Comparison of ENCODE assay signal across 16 mouse cellular contexts in genomic region chr12:40511643-40512369, GRCm38 (mm10).
DNase-seq lines count a peak whose midpoint lies in the region; ATAC-seq and TF ChIP-seq lines count a peak whose summit lies in the region.
"Had no signal": no experiment of that assay in that cellular context is flagged by ENCODE, and none has a peak within 500 bp of the region (broad histone marks: within the 10 kb centered on the region; RNA-seq: fewer than 3 reads in every experiment).

No protein-coding gene starts in this region.

- no peak for TF ChIP-seq CTCF in forebrain, postnatal 0 days (IDR thresholded peaks at IDR 0.05; ENCODE audit: low read depth)

- no peak overlapping the region for H3K9ac ChIP-seq in heart, embryonic 12.5 days
- no peak overlapping the region for H3K9ac ChIP-seq in forebrain, postnatal 0 days
- no peak overlapping the region for H3K9ac ChIP-seq in midbrain, embryonic 12.5 days (replicated peaks)
- H3K9ac ChIP-seq: embryonic facial prominence, embryonic 13.5 days; limb, embryonic 15.5 days had no signal

- intact Hi-C loops in heart, postnatal 10 days (cut with DNase I) = no loop called here
- intact Hi-C loops in gastrocnemius, postnatal 36 days (cut with DNase I) = no loop called here

- no peaks in the 10 kb centered on the region for H3K9me3 ChIP-seq in heart, embryonic 12.5 days (replicated peaks)
- H3K9me3 ChIP-seq in forebrain, postnatal 0 days (ENCODE audit: low read length) = no peaks in the 10 kb centered on the region
- no peaks in the 10 kb centered on the region for H3K9me3 ChIP-seq in midbrain, embryonic 12.5 days
- H3K9me3 ChIP-seq in embryonic facial prominence, embryonic 10.5 days = no peaks in the 10 kb centered on the region
- H3K9me3 ChIP-seq: embryonic facial prominence, embryonic 13.5 days; limb, embryonic 15.5 days had no signal

- no peak for DNase-seq in heart, postnatal 10 days
- peak; percentile 51 for DNase-seq in brain, adult 2 months (ENCODE audit: low read depth, low spot score)
- peak; percentile 31 for DNase-seq in forebrain, postnatal 0 days
- no peak for DNase-seq in gastrocnemius, postnatal 36 days
- no peak for DNase-seq in embryonic facial prominence, embryonic 10.5 days (ENCODE audit: low spot score)
- DNase-seq in liver = no peak
- DNase-seq: cerebellum, postnatal 25 days; heart, adult 11 months; kidney, postnatal 10 days had no signal

- H3K4me3 ChIP-seq in heart, embryonic 12.5 days = no peak overlapping the region
- H3K4me3 ChIP-seq in forebrain, postnatal 0 days (ENCODE audit: low read depth, low read length) = no peak overlapping the region
- H3K4me3 ChIP-seq in midbrain, embryonic 12.5 days = no peak overlapping the region
- no peak overlapping the region for H3K4me3 ChIP-seq in embryonic facial prominence, embryonic 10.5 days
- H3K4me3 ChIP-seq: embryonic facial prominence, embryonic 13.5 days; left cerebral cortex, adult 2 months; limb, embryonic 15.5 days had no signal

- H3K4me1 ChIP-seq in heart, embryonic 12.5 days (replicated peaks) = peaks cover 20% of the 10 kb centered on the region
- peaks cover 6% of the 10 kb centered on the region; the same call in 1 of the 2 replicates for H3K4me1 ChIP-seq in forebrain, postnatal 0 days (ENCODE audit: insufficient read depth)
- H3K4me1 ChIP-seq in midbrain, embryonic 12.5 days = peaks cover 23% of the 10 kb centered on the region
- peaks cover 23% of the 10 kb centered on the region for H3K4me1 ChIP-seq in embryonic facial prominence, embryonic 10.5 days

- H3K4me2 ChIP-seq in heart, embryonic 12.5 days = no peak overlapping the region
- no peak overlapping the region for H3K4me2 ChIP-seq in forebrain, postnatal 0 days (ENCODE audit: low read depth)
- no peak overlapping the region for H3K4me2 ChIP-seq in midbrain, embryonic 12.5 days (replicated peaks)
- H3K4me2 ChIP-seq: embryonic facial prominence, embryonic 13.5 days; limb, embryonic 15.5 days had no signal

- ATAC-seq in heart, embryonic 12.5 days (ENCODE audit: insufficient number of reproducible peaks, low FRiP score) = no peak
- peak; percentile 70 for ATAC-seq in forebrain, postnatal 0 days
- peak; percentile 65 for ATAC-seq in midbrain, embryonic 12.5 days (ENCODE audit: low FRiP score, low read depth)
- ATAC-seq: CD4-positive, CD25-positive, alpha-beta regulatory T cell, adult 4 months had no signal

- WGBS in heart, embryonic 12.5 days = 30% methylated on average over 8 of the region's 8 CpGs
- WGBS in forebrain, postnatal 0 days = 46% methylated on average over 8 of the region's 8 CpGs
- 35% methylated on average over 8 of the region's 8 CpGs for WGBS in midbrain, embryonic 12.5 days
- 72% methylated on average over 8 of the region's 8 CpGs for WGBS in embryonic facial prominence, embryonic 10.5 days

- no peaks in the 10 kb centered on the region for H3K27me3 ChIP-seq in heart, embryonic 12.5 days (replicated peaks)
- H3K27me3 ChIP-seq in forebrain, postnatal 0 days (ENCODE audit: insufficient read depth, low read length) = no peaks in the 10 kb centered on the region
- H3K27me3 ChIP-seq in midbrain, embryonic 12.5 days = peaks cover 6% of the 10 kb centered on the region; the same call in 1 of the 2 replicates
- H3K27me3 ChIP-seq in embryonic facial prominence, embryonic 10.5 days (replicated peaks; ENCODE audit: low read depth, poor library complexity, severe bottlenecking) = no peaks in the 10 kb centered on the region
- H3K27me3 ChIP-seq: embryonic facial prominence, embryonic 13.5 days; limb, embryonic 15.5 days had no signal

- no peaks in the 10 kb centered on the region for H3K36me3 ChIP-seq in heart, embryonic 12.5 days
- H3K36me3 ChIP-seq in forebrain, postnatal 0 days (ENCODE audit: insufficient read depth) = no peaks in the 10 kb centered on the region
- H3K36me3 ChIP-seq in midbrain, embryonic 12.5 days = no peaks in the 10 kb centered on the region
- no peaks in the 10 kb centered on the region for H3K36me3 ChIP-seq in embryonic facial prominence, embryonic 10.5 days (replicated peaks)
- H3K36me3 ChIP-seq: embryonic facial prominence, embryonic 13.5 days; limb, embryonic 15.5 days had no signal

- 0 out of 2 replicates have a peak overlapping the region, but pooled peaks have one; percentile 2 for H3K27ac ChIP-seq in heart, embryonic 12.5 days (ENCODE audit: poor library complexity, severe bottlenecking)
- H3K27ac ChIP-seq in forebrain, postnatal 0 days (ENCODE audit: low read depth, low read length) = 0 out of 2 replicates have a peak overlapping the region, but pooled peaks have one; percentile 11
- peak overlapping the region; percentile 44 for H3K27ac ChIP-seq in midbrain, embryonic 12.5 days (replicated peaks)
- no peak overlapping the region for H3K27ac ChIP-seq in embryonic facial prominence, embryonic 10.5 days (replicated peaks)
- H3K27ac ChIP-seq: embryonic facial prominence, embryonic 13.5 days; left cerebral cortex, adult 2 months; limb, embryonic 15.5 days; stomach, postnatal 0 days had no signal

Comparison
In these comparisons a context has a peak if more than half of its experiments do, and no peak if none do; other contexts are left out.
1. DNase-seq: peak in brain, adult 2 months (single experiment) and forebrain, postnatal 0 days (single experiment); none in heart, postnatal 10 days (0 of 2), gastrocnemius, postnatal 36 days (0 of 2), embryonic facial prominence, embryonic 10.5 days (single experiment) and liver (single experiment).